Mouse (Mus musculus) heart, adult 2 months (tissue): Measurements from ENCODE around the gene Ctdnep1.

Experiments
- CTCF ChIP-seq: fragments of 200-600 bp; IDR thresholded peaks from 2 replicates; pipeline ENCODE4 v1.8.1; 2022; ENCODE audit warnings: antibody characterized with exemption, mild to moderate bottlenecking, moderate library complexity
- POLR2A ChIP-seq: fragments of 200-500 bp; IDR thresholded peaks from 2 replicates; pipeline ENCODE4 v1.6.1; 2011; ENCODE audit warnings: mild to moderate bottlenecking, low read depth, low read length, control low read depth; ENCODE audit not compliant: insufficient read depth

GRCm38 (mm10) chr11:69984431-69984830 lies 3.5 kb downstream of the Ctdnep1 start:
- TF ChIP-seq POLR2A (no peak), CTCF (no peak)
